ENCODE assay signal across 9 mouse cellular contexts in the genomic region with DNA sequence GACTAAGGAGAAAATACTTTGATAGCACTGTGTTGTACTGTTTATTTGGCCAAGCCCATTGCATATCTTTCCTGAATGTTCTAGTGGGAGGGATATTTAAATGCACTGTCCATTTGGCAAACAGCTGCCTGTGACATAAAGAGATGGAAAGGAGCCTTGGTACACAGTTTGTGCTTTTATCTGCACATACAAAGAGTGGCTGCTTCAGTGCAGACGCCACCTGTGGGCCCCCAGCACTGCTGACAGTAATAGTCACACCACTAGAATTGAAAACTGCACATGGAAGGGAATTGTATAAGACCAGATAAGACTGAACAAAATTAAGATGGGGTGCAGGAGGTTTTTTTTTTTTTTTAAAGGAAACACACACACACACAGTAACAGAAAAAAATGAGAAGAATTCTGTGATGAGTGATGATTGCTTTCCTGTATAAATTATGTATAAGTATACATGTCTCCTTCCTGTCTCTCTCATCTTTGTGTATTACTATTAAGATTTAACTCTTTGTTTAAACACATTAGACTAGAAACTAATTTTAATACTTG.
A peak's percentile ranks its signal among the peaks of the same experiment; 100 is the strongest.
DNase-seq lines count a peak whose midpoint lies in the region; ATAC-seq and TF ChIP-seq lines count a peak whose summit lies in the region.
"Had no signal": no experiment of that assay in that cellular context is flagged by ENCODE, and none has a peak within 500 bp of the region (broad histone marks: within the 10 kb centered on the region; RNA-seq: fewer than 3 reads in every experiment).

No protein-coding gene starts in this region.

- WGBS in lung, embryonic 14.5 days = 41% methylated on average over 1 of the region's 1 CpGs
- WGBS in hindbrain, embryonic 12.5 days = 66% methylated on average over 1 of the region's 1 CpGs

- no peak for TF ChIP-seq CTCF in lung, embryonic 14.5 days (IDR thresholded peaks at IDR 0.05; ENCODE audit: low read depth)

- H3K4me1 ChIP-seq in lung, embryonic 14.5 days (ENCODE audit: insufficient read depth) = no peaks in the 10 kb centered on the region
- H3K4me1 ChIP-seq in hindbrain, embryonic 12.5 days = no peaks in the 10 kb centered on the region; the same call in 1 of the 2 replicates

- H3K9ac ChIP-seq in lung, embryonic 14.5 days = no peak overlapping the region
- no peak overlapping the region for H3K9ac ChIP-seq in hindbrain, embryonic 12.5 days

- no peak overlapping the region for H3K4me2 ChIP-seq in lung, embryonic 14.5 days
- peak overlapping the region; percentile 25 for H3K4me2 ChIP-seq in hindbrain, embryonic 12.5 days (replicated peaks)

- peak; percentile 4 for DNase-seq in lung, embryonic 14.5 days
- DNase-seq in lung, postnatal 36 days = no peak
- DNase-seq in T-cell, adult 2 months (ENCODE audit: low spot score) = peak; percentile 25
- DNase-seq in spleen, postnatal 36 days (ENCODE audit: low spot score in 2 of 2) = no peak
- DNase-seq in heart, postnatal 25 days (ENCODE audit: low spot score) = no peak
- DNase-seq: adrenal gland, postnatal 36 days; lung, postnatal 14 days had no signal

- ATAC-seq in lung, embryonic 14.5 days (ENCODE audit: insufficient read depth) = no peak
- no peak for ATAC-seq in hindbrain, embryonic 12.5 days (ENCODE audit: low FRiP score)
- ATAC-seq in megakaryocyte-erythroid progenitor cell, adult 5-6 weeks (replicated peaks; ENCODE audit: low FRiP score, low TSS enrichment, poor library complexity, severe bottlenecking) = peak; percentile 86

- H3K4me3 ChIP-seq in lung, embryonic 14.5 days (ENCODE audit: low read depth, low read length) = no peak overlapping the region
- 0 out of 2 replicates have a peak overlapping the region, but pooled peaks have one; percentile 16 for H3K4me3 ChIP-seq in hindbrain, embryonic 12.5 days

- no peaks in the 10 kb centered on the region for H3K9me3 ChIP-seq in lung, embryonic 14.5 days (ENCODE audit: low read depth, low read length)
- no peaks in the 10 kb centered on the region for H3K9me3 ChIP-seq in hindbrain, embryonic 12.5 days (replicated peaks)

- intact Hi-C loops in heart, postnatal 25 days (cut with DNase I) = no loop called here

- H3K27ac ChIP-seq in lung, embryonic 14.5 days (ENCODE audit: low read depth) = no peak overlapping the region
- no peak overlapping the region for H3K27ac ChIP-seq in hindbrain, embryonic 12.5 days

- no peaks in the 10 kb centered on the region for H3K27me3 ChIP-seq in lung, embryonic 14.5 days (ENCODE audit: insufficient read depth, low read length)
- H3K27me3 ChIP-seq in hindbrain, embryonic 12.5 days = no peaks in the 10 kb centered on the region

- H3K36me3 ChIP-seq in lung, embryonic 14.5 days (ENCODE audit: insufficient read depth) = no peaks in the 10 kb centered on the region
- H3K36me3 ChIP-seq in hindbrain, embryonic 12.5 days = no peaks in the 10 kb centered on the region

Comparison
In these comparisons a context has a peak if more than half of its experiments do, and no peak if none do; other contexts are left out.
1. DNase-seq: peak in lung, embryonic 14.5 days (single experiment) and T-cell, adult 2 months (single experiment); none in lung, postnatal 36 days (single experiment), spleen, postnatal 36 days (0 of 2) and heart, postnatal 25 days (single experiment).